Mouse (Mus musculus) spleen, postnatal 4 days (tissue): ENCODE measurements around the gene Jaml.

Source experiments
- DNase-seq, 2 experiments: peaks; one replicate each; pipeline ENCODE4 v3.0.0; 2022; ENCODE audit warnings: low spot score in 2 of 2

Gene Jaml

GRCm38 (mm10) chr9:45083132-45083531, 4.1 kb downstream of the Jaml start:
- DNase-seq = no peak

- peak in 1 of 2 experiments; percentile 23 for DNase-seq
Observed at GRCm38 (mm10) chr9:45084556-45084955, 5.6 kb downstream of the Jaml start.

GRCm38 (mm10) chr9:45085741-45086690, 7.0 kb downstream of the Jaml start:
- no peak for DNase-seq

- DNase-seq = no peak
Observed at GRCm38 (mm10) chr9:45088040-45088439, 9.1 kb downstream of the Jaml start.

GRCm38 (mm10) chr9:45090811-45091210, 11.8 kb downstream of the Jaml start:
- no peak for DNase-seq

GRCm38 (mm10) chr9:45092641-45093040, 13.7 kb downstream of the Jaml start:
- no peak for DNase-seq

- DNase-seq = no peak
Observed at GRCm38 (mm10) chr9:45095149-45095937, 16.4 kb downstream of the Jaml start.

GRCm38 (mm10) chr9:45097877-45098276, 18.9 kb downstream of the Jaml start:
- no peak for DNase-seq

GRCm38 (mm10) chr9:45098426-45098825, 19.4 kb downstream of the Jaml start:
- DNase-seq = no peak

GRCm38 (mm10) chr9:45102528-45102927, 23.5 kb downstream of the Jaml start:
- DNase-seq = no peak

GRCm38 (mm10) chr9:45103211-45103979, 24.4 kb downstream of the Jaml start:
- DNase-seq = no peak

- DNase-seq = no peak
Observed at GRCm38 (mm10) chr9:45105596-45106374, 26.8 kb downstream of the Jaml start.

GRCm38 (mm10) chr9:45115706-45116105, 36.7 kb downstream of the Jaml start:
- DNase-seq = no peak

GRCm38 (mm10) chr9:45116819-45117218, 37.8 kb downstream of the Jaml start:
- DNase-seq = no peak

GRCm38 (mm10) chr9:45117741-45118431, 38.9 kb downstream of the Jaml start, which contains the start of gene Scn2b:
Gene Scn2b, plus strand, starts transcription at chr9:45117782.
- no peak for DNase-seq

GRCm38 (mm10) chr9:45118552-45118951, 39.6 kb downstream of the Jaml start:
- no peak for DNase-seq

GRCm38 (mm10) chr9:45119316-45119953, 40.5 kb downstream of the Jaml start:
- DNase-seq = no peak

GRCm38 (mm10) chr9:45119954-45120530, 41.1 kb downstream of the Jaml start:
- no peak for DNase-seq

- DNase-seq = no peak
Observed at GRCm38 (mm10) chr9:45120567-45120966, 41.6 kb downstream of the Jaml start.

GRCm38 (mm10) chr9:45121001-45121400, 42.0 kb downstream of the Jaml start:
- DNase-seq = no peak
